Mouse (Mus musculus) gastrocnemius, adult 8-10 months (tissue): ENCODE measurements at regions not wholly inside any gene's neighbourhood (a gene's known extent, or its start where the extent isn't known, plus 50 kb on each side); places are given as distances from the start of the nearest gene placed in this dataset.

Experiments
- DNase-seq, 2 experiments: peaks; one replicate each; pipeline ENCODE4 v3.0.0; 2022; ENCODE audit warnings: low spot score in 2 of 2

GRCm38 (mm10) chr11:48176451-48176850 lies 187.7 kb upstream of the Sgcd start:
- DNase-seq: no peak

DNA sequence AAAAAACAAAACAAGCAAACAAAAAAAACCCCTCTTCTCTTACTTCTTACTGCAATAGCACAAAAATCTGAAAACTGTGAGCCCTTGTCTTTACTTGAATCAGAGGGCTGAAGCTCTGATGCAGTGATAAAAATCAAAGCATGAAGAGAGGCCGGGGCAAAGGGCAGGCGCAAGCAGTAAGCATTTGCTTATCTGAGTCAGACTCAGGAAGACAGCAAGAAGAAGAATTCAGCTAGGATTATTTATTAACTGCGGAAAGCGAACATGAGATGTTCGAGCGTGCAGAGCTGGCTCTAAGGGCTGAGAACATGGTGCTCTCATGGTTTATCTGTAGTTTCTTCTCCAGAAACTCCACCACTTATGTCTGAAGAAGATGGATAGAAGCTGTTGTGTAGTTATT lies 163.4 kb upstream of the Sgcd start:
- no peak for DNase-seq

DNA sequence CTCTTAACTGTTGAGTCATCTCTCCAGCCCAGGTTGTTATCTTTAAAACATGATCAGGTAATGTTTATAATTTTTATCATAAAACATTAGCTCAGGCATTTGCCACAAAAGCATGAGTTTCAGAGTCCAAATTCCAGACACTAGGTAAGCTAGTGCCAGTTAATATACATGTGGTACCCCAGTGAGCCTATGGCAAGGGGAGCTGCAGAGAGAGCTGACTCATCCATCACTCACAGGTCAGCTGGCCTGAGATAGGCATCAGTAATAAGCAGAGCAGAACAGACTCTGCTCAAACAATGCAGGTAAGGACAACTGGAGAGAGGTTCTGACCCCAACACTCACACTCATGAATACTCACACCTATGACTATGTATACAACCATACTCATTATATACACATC lies 144.6 kb upstream of the Sgcd start:
- DNase-seq: no peak

GRCm38 (mm10) chr11:48098063-48098462 lies 109.3 kb upstream of the Sgcd start:
- no peak for DNase-seq

- no peak for DNase-seq
Observed at GRCm38 (mm10) chr11:48097455-48097854, 108.7 kb upstream of the Sgcd start.

GRCm38 (mm10) chr11:48067072-48067471 lies 78.3 kb upstream of the Sgcd start:
- DNase-seq: no peak

- DNase-seq: no peak
Observed at GRCm38 (mm10) chr11:48063719-48064118, 75.0 kb upstream of the Sgcd start.

DNA sequence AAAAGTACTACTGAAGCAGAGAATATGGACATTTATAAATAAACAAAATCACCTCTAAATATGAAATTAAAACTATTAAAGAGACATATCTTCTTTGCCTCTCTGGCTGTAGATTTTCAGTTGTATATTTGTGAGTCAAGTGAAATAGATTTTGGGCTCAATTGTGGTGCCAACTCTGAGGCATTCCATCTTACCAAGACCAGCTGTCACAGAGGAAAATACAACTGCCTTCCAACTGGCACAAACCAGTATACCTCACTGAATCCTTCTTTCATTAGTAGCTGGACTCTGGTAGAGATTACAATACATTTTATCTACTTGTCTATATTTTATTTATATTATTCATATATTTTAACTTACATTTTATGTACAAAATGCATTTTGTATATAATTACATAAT lies 72.7 kb upstream of the Sgcd start:
- no peak for DNase-seq

- no peak for DNase-seq
Observed at GRCm38 (mm10) chr11:48051156-48051866, 62.5 kb upstream of the Sgcd start.

GRCm38 (mm10) chr11:48048311-48048710 lies 59.5 kb upstream of the Sgcd start:
- no peak for DNase-seq
